Mouse (Mus musculus): Measurements from ENCODE around the gene 4933411K16Rik. TPM values are rescaled to one million over a fixed set of nuclear protein-coding genes. Genes with fewer than 3 reads are reported as not detected.
"Not testable (repeated sequence)": the region's sequence is repeated elsewhere in the genome, so short reads cannot be mapped to it uniquely, and the experiment has no call there.

The 4933411K16Rik gene
- total RNA-seq, 2 experiments from 2014 or later: not detected

DNA sequence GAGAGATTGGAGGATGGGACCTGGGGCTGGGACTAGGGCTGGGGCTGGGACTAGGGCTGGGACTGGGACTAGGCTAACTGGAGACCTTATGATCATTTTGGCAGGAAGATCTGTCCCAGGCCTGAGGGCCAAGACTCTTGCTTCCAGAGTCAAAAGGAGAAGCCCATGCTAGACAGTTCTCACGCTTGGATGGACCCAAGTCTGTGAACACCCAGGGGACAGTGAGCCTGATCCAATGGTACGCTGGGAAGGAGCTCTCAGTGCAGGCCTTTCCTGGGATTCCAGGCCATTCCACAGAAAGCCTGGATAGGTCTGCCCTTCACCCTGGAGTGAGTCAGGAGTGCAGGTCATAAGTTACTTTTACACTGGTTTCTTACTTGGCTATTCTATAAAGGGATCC lies 23.0 kb downstream of the 4933411K16Rik start:
- ATAC-seq (replicated peaks; ENCODE audit: poor library complexity): no peak

GRCm38 (mm10) chr19:42075992-42076391 lies 23.9 kb downstream of the 4933411K16Rik start:
- ATAC-seq (replicated peaks; ENCODE audit: poor library complexity): no peak

- ATAC-seq (replicated peaks; ENCODE audit: poor library complexity): no peak
These were observed 26.5 kb downstream of the 4933411K16Rik start for GRCm38 (mm10) chr19:42078566-42078965.

DNA sequence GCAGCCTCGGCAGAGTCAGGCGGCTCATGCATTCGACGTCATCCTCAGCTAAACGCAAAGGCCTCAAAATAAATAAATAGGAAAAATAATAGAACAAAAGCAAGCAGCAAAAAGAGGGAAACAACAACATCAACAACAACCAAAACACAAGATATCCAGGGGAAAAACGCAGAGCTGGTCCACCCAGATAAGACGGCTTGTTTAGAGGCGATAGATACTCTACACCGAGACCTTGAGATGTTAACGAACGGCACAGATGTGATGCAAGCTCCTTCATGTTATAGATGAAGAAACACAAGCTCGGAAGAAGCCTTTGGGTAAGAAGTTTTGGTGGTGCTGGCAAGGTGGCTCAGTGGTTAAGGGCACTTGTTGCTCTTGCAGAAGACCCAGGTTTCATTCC lies 27.0 kb downstream of the 4933411K16Rik start:
- ATAC-seq (replicated peaks; ENCODE audit: poor library complexity): no peak

DNA sequence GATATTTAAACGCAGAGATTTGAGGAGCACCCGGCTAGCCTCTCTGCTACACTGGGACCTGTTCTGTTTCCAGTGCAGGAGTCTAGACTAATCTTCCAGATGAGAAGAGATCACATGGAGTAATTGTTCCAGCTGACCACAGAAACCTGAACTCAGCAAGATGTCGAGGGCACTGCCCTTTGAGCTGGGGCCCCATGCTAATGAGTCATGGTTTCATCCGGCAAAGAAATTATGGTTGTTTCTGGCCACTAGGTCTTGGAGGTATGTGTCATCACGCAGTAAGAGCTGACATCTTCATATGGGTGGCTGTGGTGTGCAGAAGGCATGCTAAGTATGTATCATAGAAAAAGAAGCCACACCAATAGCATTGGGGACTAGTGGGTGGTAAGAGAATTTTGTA lies 27.9 kb downstream of the 4933411K16Rik start:
- no peak for ATAC-seq (replicated peaks; ENCODE audit: poor library complexity)

- ATAC-seq (replicated peaks; ENCODE audit: poor library complexity): no peak
These were observed 28.4 kb downstream of the 4933411K16Rik start for GRCm38 (mm10) chr19:42080469-42080868.

DNA sequence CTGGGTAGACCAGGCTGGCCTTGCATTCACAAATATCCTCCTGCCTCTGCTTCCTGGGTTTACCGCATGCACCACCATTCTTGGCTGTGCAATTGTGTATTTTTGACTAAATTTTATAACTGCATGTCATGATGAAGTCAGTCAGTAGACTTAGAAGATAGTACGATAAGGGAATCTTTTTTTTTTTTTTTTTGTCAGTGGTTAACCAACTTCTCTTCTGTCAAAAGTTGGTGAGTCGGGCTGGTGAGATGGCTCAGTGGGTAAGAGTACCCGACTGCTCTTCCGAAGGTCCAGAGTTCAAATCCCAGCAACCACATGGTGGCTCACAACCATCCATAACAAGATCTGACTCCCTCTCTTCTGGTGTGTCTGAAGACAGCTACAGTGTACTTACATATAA lies 29.6 kb downstream of the 4933411K16Rik start:
- not testable (repeated sequence) for ATAC-seq (replicated peaks; ENCODE audit: poor library complexity)

- ATAC-seq (replicated peaks; ENCODE audit: poor library complexity): no peak
These were observed 33.6 kb downstream of the 4933411K16Rik start for GRCm38 (mm10) chr19:42085690-42086089.

DNA sequence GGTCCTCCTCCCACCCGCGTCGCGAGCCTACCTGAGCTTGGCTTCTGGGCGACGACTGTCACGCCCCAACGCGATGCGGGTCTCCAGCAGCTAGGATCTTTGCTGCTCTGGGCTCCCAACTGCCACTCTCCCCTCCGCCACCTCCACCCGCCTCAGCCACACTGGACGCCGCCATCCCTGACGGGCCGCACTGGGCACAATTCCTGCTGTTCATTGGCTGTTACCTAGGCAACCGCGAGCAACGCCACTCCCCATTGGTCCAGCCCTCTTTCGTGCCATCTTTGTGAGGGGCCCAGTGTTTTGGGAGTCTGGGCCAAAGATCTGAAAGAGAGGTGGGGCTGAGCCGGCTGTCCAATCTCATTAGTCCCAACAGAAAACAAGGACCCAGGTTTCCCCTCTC lies 34.1 kb downstream of the 4933411K16Rik start, which contains the start of gene Morn4:
Gene Morn4 (minus strand): TSS at position 192 of the 400 bp plus-strand sequence.
- peak; percentile 44 for ATAC-seq (replicated peaks; ENCODE audit: poor library complexity)

- peak; percentile 56 for ATAC-seq (replicated peaks; ENCODE audit: poor library complexity)
These were observed 37.2 kb downstream of the 4933411K16Rik start for GRCm38 (mm10) chr19:42089103-42089747.

- ATAC-seq (replicated peaks; ENCODE audit: poor library complexity): peak; percentile 91
These were observed 37.9 kb downstream of the 4933411K16Rik start, which contains the start of gene Pi4k2a for GRCm38 (mm10) chr19:42089748-42090595. TSS of gene Pi4k2a (plus strand) at chr19:42090470.

DNA sequence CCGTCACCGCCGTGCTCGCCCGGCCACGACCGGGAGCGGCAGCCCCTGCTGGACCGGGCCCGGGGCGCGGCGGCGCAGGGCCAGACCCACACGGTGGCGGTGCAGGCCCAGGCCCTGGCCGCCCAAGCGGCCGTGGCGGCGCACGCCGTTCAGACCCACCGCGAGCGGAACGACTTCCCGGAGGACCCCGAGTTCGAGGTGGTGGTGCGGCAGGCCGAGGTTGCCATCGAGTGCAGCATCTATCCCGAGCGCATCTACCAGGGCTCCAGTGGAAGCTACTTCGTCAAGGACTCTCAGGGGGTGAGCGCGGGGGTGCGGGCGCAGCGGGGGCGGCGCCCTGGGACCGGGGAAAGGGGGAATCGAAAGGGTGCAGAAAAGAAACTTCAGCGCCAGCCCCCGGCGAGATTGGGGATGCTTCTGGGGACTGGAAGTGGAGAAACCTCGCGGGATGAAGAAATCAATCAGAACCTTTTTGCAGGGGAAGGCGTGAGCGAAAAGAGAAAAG lies 38.6 kb downstream of the 4933411K16Rik start:
- ATAC-seq (replicated peaks; ENCODE audit: poor library complexity): peak; percentile 8

DNA sequence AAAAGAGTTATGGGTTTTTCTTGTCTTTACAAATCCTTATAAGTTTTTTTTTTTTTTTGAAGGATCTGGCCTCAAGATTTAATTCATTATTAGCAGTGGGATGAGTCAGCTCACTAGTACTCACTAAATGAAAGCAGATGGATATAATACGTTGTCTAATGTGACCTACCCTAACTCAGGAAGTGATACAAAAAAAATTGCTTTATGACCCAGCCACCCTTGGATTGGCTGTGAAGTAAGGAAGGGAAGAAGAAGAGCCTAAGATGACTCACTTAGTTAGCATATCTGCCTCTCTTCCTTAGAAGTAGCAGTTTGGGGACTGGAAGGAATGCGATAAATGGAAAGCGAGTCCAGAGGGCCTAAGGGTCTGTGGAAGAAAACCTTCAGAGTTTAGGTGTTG lies 47.4 kb downstream of the 4933411K16Rik start:
- ATAC-seq (replicated peaks; ENCODE audit: poor library complexity): no peak

Other genes starting within 250 kb of the 4933411K16Rik start
- 9.1 TPM in 2 replicates for gene Frat1, start 222.3 kb upstream of the 4933411K16Rik start, total RNA-seq (2015)
- 9.5 and 11.7 TPM in 2 replicates for gene Frat1, start 222.3 kb upstream of the 4933411K16Rik start, total RNA-seq (2017)
- gene Frat2, start 204.1 kb upstream of the 4933411K16Rik start, total RNA-seq (2015): 25.2 and 27.8 TPM in 2 replicates
- gene Frat2, start 204.1 kb upstream of the 4933411K16Rik start, total RNA-seq (2017): 28.2 and 29.8 TPM in 2 replicates
- gene Rrp12, start 156.1 kb upstream of the 4933411K16Rik start, total RNA-seq (2015): 10.4 and 10.5 TPM in 2 replicates
- gene Rrp12, start 156.1 kb upstream of the 4933411K16Rik start, total RNA-seq (2017): 18.9 and 20.5 TPM in 2 replicates
- 1,044 and 1,130 TPM in 2 replicates for gene Pgam1, start 140.3 kb upstream of the 4933411K16Rik start, total RNA-seq (2015)
- 398 and 472 TPM in 2 replicates for gene Pgam1, start 140.3 kb upstream of the 4933411K16Rik start, total RNA-seq (2017)
- 90.1 and 96.9 TPM in 2 replicates for gene Exosc1, start 118.8 kb upstream of the 4933411K16Rik start, total RNA-seq (2015)
- gene Exosc1, start 118.8 kb upstream of the 4933411K16Rik start, total RNA-seq (2017): 73.3 and 75.7 TPM in 2 replicates
- gene Zdhhc16, start 118.8 kb upstream of the 4933411K16Rik start, total RNA-seq (2015): 52.7 and 54.9 TPM in 2 replicates
- gene Zdhhc16, start 118.8 kb upstream of the 4933411K16Rik start, total RNA-seq (2017): 33.5 and 39.1 TPM in 2 replicates
- gene Mms19, start 71.1 kb upstream of the 4933411K16Rik start, total RNA-seq (2015): 15.8 and 16.2 TPM in 2 replicates
- gene Mms19, start 71.1 kb upstream of the 4933411K16Rik start, total RNA-seq (2017): 25.2 and 43.2 TPM in 2 replicates
- 11.2 and 13.4 TPM in 2 replicates for gene Ubtd1, start 70.5 kb upstream of the 4933411K16Rik start, total RNA-seq (2015)
- gene Ubtd1, start 70.5 kb upstream of the 4933411K16Rik start, total RNA-seq (2017): 11.9 and 12.3 TPM in 2 replicates
- not detected in 2 replicates for gene Ankrd2, start 16.2 kb upstream of the 4933411K16Rik start, total RNA-seq (2015)
- not detected in 2 replicates for gene Ankrd2, start 16.2 kb upstream of the 4933411K16Rik start, total RNA-seq (2017)
- 0.20 TPM in 1 of 2 replicates, not detected in the other for gene Hoga1, start 6.6 kb upstream of the 4933411K16Rik start, total RNA-seq (2015)
- 0.24 and 0.33 TPM in 2 replicates for gene Hoga1, start 6.6 kb upstream of the 4933411K16Rik start, total RNA-seq (2017)
- gene Morn4, start 34.1 kb downstream of the 4933411K16Rik start, total RNA-seq (2015): 0.67 and 1.4 TPM in 2 replicates
- gene Morn4, start 34.1 kb downstream of the 4933411K16Rik start, total RNA-seq (2017): 0.30 and 0.54 TPM in 2 replicates
- 8.9 and 9.4 TPM in 2 replicates for gene Pi4k2a, start 38.2 kb downstream of the 4933411K16Rik start, total RNA-seq (2015)
- 5.5 and 7.4 TPM in 2 replicates for gene Pi4k2a, start 38.2 kb downstream of the 4933411K16Rik start, total RNA-seq (2017)
- gene Avpi1, start 76.8 kb downstream of the 4933411K16Rik start, total RNA-seq (2015): 5.0 and 7.3 TPM in 2 replicates
- 4.9 and 5.4 TPM in 2 replicates for gene Avpi1, start 76.8 kb downstream of the 4933411K16Rik start, total RNA-seq (2017)
- 14.4 and 14.9 TPM in 2 replicates for gene Marveld1, start 95.2 kb downstream of the 4933411K16Rik start, total RNA-seq (2015)
- 15.0 and 18.8 TPM in 2 replicates for gene Marveld1, start 95.2 kb downstream of the 4933411K16Rik start, total RNA-seq (2017)
- gene Zfyve27, start 111.7 kb downstream of the 4933411K16Rik start, total RNA-seq (2015): 10.7 and 13.6 TPM in 2 replicates
- 26.9 and 30.5 TPM in 2 replicates for gene Zfyve27, start 111.7 kb downstream of the 4933411K16Rik start, total RNA-seq (2017)
- not detected in 2 replicates for gene Sfrp5, start 150.0 kb downstream of the 4933411K16Rik start, total RNA-seq (2015)
- not detected in 2 replicates for gene Sfrp5, start 150.0 kb downstream of the 4933411K16Rik start, total RNA-seq (2017)
- not detected in 2 replicates for gene Golga7b, start 195.3 kb downstream of the 4933411K16Rik start, total RNA-seq (2015)
- gene Golga7b, start 195.3 kb downstream of the 4933411K16Rik start, total RNA-seq (2017): not detected in 2 replicates